Mouse (Mus musculus): ENCODE data around the gene Mnat1.

Mnat1 gene

GRCm38 (mm10) chr12:73304636-73305035 is 181.1 kb downstream of the Mnat1 start:
- DNase-seq (ENCODE audit: extremely low read depth, low read depth, low spot score), result peak; percentile 64

- no peak for DNase-seq (ENCODE audit: extremely low read depth, low read depth, low spot score)
Measured at GRCm38 (mm10) chr12:73307750-73308149, 184.2 kb downstream of the Mnat1 start.

- no peak for DNase-seq (ENCODE audit: extremely low read depth, low read depth, low spot score)
Measured at GRCm38 (mm10) chr12:73308711-73309110, 185.2 kb downstream of the Mnat1 start.

- DNase-seq (ENCODE audit: extremely low read depth, low read depth, low spot score), result peak; percentile 34
Measured at GRCm38 (mm10) chr12:73317706-73318686, 194.5 kb downstream of the Mnat1 start.
